Mouse (Mus musculus) heart, embryonic 16.5 days (tissue): ENCODE measurements around the gene Dazl. TPM values are rescaled to one million over a fixed set of nuclear protein-coding genes. Genes with fewer than 3 reads are reported as not detected.

Experiments
- ATAC-seq: fragments of 200-750 bp; cut with Nextera tagmentation; replicated peaks from 2 replicates; pipeline ENCODE4 v1.8.0; 2017; ENCODE audit warnings: moderate number of reproducible peaks; ENCODE audit not compliant: insufficient read depth, low FRiP score; ENCODE audit errors: extremely low read depth
- H3K27ac ChIP-seq: fragments of 300-500 bp; sonication (generic); 2 replicates; pipeline ENCODE4 v1.5.1; 2014; ENCODE audit warnings: mild to moderate bottlenecking, low read length, control low read depth, moderate library complexity
- H3K27me3 ChIP-seq: fragments of 300-500 bp; sonication (generic); 2 replicates; pipeline ENCODE4 v1.6.1; 2014; ENCODE audit warnings: low read length, mixed read lengths; ENCODE audit not compliant: control insufficient read depth, insufficient read depth
- H3K36me3 ChIP-seq: fragments of 300-500 bp; sonication (generic); 2 replicates; pipeline ENCODE4 v1.6.1; 2014; ENCODE audit not compliant: control insufficient read depth, insufficient read depth
- H3K4me1 ChIP-seq: fragments of 300-500 bp; sonication (generic); 2 replicates; pipeline ENCODE4 v1.6.1; 2014; ENCODE audit warnings: low read length, mixed read lengths; ENCODE audit not compliant: control insufficient read depth, insufficient read depth
- H3K4me2 ChIP-seq: fragments of 300-500 bp; sonication (generic); 2 replicates; pipeline ENCODE4 v1.6.1; 2014; ENCODE audit warnings: low read depth, mild to moderate bottlenecking, control low read depth, low read length
- H3K4me3 ChIP-seq: fragments of 300-500 bp; sonication (generic); 2 replicates; pipeline ENCODE4 v1.5.1; 2014; ENCODE audit warnings: mild to moderate bottlenecking, control low read depth, low read length
- H3K9ac ChIP-seq: fragments of 300-500 bp; sonication (generic); 2 replicates; pipeline ENCODE4 v1.6.1; 2014; ENCODE audit warnings: low read length, control low read depth
- H3K9me3 ChIP-seq: fragments of 300-500 bp; sonication (generic); replicated peaks from 2 replicates; pipeline ENCODE4 v1.6.1; 2016; ENCODE audit warnings: low read length; ENCODE audit not compliant: control insufficient read depth
- WGBS: fragments of 180-500 bp; shearing (Covaris S2); extraction: QIAGEN DNeasy Blood & Tissue Kit; methylation state at CpG from one replicate; pipeline ENCODE4 v1.1.7; 2014; 5-methylcytosine and 5-hydroxymethylcytosine counted together
- polyA plus RNA-seq: library from polyadenylated mRNA; unstranded; fragments of >200 nt; fragmentation: Nextera tagmentation; extraction: Ambion mirVana; gene quantifications from 2 replicates; pipeline ENCODE4 v1.2.1, GENCODE M21; 2015

Dazl gene
- polyA plus RNA-seq, 1 experiment from 2014 or later = 0.21 TPM

DNA sequence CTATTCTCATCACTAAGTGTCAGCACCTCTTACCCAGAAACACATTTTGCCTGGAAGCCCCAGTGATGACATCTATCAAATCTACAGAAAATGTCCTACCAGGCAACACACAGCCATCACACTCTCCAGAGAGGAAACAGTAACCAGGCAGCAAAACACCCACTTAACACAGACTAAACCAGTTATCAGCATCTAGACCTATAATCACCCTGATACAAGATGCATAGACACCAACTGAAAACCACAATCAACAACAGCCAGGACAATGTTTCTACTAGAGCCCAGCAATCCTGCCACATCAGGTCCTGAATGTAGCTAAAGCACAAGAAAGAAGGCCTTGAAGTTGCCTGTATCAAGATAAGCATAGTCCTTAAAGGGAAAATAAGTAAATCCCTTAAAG is 25.4 kb upstream of the Dazl start:
- Histone ChIP-seq H3K27ac (no peak overlapping the region), H3K4me3 (no peak overlapping the region), H3K36me3 (no peaks in the 10 kb centered on the region), H3K4me1 (no peaks in the 10 kb centered on the region), H3K27me3 (no peaks in the 10 kb centered on the region), H3K9me3 (no peaks in the 10 kb centered on the region), H3K9ac (no peak overlapping the region), H3K4me2 (no peak overlapping the region)
- ATAC-seq = no peak

DNA sequence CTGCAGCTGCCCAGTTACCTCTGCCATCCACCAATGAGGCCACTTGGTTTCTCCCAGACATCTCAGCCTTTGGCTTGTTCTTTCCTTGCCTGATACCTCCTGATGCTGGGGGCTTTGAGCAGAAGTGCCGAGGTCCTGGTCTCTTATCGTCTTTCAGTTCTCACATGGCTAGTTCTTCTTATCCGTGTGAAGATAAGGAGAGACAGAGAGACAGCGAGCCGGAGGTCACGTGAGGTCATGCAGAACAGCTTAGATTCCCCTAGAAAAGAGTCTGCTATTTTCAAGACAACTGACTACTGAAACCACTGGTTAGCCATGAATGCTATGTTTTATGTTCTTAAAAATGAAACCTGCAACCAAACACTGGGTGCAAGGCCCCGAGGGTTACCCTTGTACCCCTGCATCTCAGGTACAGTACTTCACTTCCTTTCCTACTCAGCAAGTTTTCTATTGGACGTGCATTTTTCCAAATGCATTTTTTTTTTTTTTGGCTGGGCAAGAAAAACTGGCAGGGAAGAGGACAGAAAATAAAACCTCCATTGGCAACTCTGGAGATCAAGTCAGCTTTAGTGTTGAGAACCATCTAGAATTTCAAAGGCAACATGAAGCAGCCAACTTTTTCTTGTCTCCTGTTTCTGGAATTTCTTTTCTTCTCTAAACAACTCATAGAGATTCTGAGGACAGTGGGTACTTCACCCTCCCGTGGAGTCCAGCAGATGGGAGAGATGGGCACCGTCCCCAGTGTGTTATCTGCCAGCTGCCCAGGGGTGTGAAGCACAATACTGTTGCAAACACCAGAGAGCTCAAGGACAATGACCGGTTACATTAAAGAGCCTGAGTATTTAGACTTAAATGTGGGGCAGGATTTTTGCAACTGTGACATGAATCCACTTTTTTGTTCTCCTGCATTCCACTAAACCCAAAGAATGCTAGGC is 23.0 kb upstream of the Dazl start:
- no peak for ATAC-seq
- H3K4me3 ChIP-seq = no peak overlapping the region
- 33% methylated on average over 11 of the region's 11 CpGs for WGBS

DNA sequence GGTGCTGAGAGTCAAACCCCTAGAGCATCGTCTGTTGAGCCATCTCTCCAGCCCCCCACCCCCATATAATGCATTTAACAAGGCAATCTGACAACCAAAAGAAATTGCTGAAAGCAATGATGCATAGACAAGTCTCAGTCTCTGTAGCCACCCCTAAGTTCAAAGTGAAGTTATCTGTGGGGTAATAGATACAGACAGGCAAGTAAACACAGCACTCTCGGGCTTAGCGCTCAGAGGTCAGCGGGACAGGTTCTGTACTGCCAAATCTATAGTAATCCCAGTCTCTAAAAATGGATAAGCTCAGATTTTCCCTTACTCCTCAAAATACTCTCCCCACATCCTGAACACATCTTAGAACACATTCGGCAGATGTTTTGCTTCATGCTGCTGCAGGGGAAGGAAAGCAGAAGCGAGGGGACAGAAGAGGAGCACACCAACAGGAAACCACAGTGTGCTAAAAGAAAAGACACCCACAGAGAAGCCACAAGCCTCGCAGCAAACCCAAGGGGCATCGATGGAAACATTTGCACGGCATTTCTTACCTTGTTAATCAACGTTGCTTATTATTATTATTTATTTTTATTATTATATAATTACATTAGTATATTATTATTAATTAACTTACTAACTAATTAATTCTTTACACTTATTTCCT is 16.8 kb upstream of the Dazl start:
- Histone ChIP-seq H3K4me2 (no peak overlapping the region), H3K9ac (no peak overlapping the region), H3K36me3 (no peaks in the 10 kb centered on the region), H3K4me1 (no peaks in the 10 kb centered on the region), H3K9me3 (no peaks in the 10 kb centered on the region), H3K27ac (no peak overlapping the region), H3K27me3 (no peaks in the 10 kb centered on the region), H3K4me3 (no peak overlapping the region)
- ATAC-seq = no peak
- WGBS = 49% methylated on average over 10 of the region's 10 CpGs

More for the DNA sequence above, 23.0 kb upstream of the Dazl start:
- Histone ChIP-seq H3K4me1 (no peaks in the 10 kb centered on the region), H3K9me3 (no peaks in the 10 kb centered on the region), H3K4me2 (no peak overlapping the region), H3K36me3 (no peaks in the 10 kb centered on the region), H3K27me3 (no peaks in the 10 kb centered on the region), H3K27ac (no peak overlapping the region), H3K9ac (no peak overlapping the region)

DNA sequence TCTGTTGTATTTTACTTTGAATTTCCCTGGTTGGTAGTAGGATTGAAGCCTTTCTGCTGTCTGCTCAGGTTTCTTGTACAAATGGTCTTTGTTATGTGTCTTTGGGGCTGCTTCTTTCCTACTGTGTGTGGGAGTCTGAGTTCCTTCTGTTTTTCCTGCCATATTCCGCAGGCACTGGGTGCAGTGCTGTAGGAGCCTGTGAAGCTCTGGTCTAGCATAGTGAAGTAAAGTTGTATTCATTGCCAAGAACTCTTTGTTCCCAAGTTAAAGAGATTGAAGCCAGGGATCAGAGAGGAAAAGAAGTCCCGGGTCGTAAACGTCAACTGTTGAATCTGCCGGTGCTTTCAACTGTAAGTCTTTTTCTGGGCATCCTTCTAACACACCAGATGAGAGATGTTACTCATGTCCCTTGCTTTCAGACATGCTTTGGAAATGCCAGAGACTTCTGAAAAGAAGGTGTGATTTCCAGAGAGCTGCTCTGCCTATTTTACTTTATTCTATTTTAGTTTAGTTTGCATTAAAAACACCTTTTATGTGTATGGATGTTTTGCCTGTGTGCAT is 16.2 kb upstream of the Dazl start:
- Histone ChIP-seq H3K9me3 (no peaks in the 10 kb centered on the region), H3K4me3 (no peak overlapping the region), H3K4me1 (no peaks in the 10 kb centered on the region), H3K36me3 (no peaks in the 10 kb centered on the region), H3K27ac (no peak overlapping the region), H3K9ac (no peak overlapping the region), H3K27me3 (no peaks in the 10 kb centered on the region), H3K4me2 (no peak overlapping the region)
- 66% methylated on average over 5 of the region's 5 CpGs for WGBS
- ATAC-seq = no peak

DNA sequence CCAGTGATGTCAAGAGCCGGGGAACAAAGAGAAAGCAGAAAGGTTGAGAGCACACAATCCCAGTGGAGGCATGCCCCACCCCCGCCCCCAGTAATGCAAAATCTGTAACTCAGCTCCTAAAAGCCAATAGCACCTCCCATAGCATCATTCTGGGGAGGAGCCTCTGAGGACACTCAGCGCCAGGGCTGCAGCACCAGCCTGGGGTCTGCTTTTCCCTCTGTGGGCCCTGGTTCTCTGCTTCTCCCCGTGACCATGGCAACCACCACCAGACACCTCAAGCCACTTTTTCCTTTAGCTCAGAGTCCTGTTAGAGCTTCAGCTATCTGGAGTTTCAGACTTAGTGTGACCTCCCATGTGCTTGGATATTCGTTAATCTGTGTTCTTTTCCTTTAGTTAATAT is 15.4 kb upstream of the Dazl start:
- H3K27ac ChIP-seq = no peak overlapping the region
- H3K4me3 ChIP-seq = no peak overlapping the region
- no peaks in the 10 kb centered on the region for H3K9me3 ChIP-seq
- H3K4me2 ChIP-seq = no peak overlapping the region
- H3K9ac ChIP-seq = no peak overlapping the region
- ATAC-seq = no peak
- H3K27me3 ChIP-seq = no peaks in the 10 kb centered on the region
- 70% methylated on average over 5 of the region's 5 CpGs for WGBS
- no peaks in the 10 kb centered on the region for H3K36me3 ChIP-seq
- no peaks in the 10 kb centered on the region for H3K4me1 ChIP-seq

DNA sequence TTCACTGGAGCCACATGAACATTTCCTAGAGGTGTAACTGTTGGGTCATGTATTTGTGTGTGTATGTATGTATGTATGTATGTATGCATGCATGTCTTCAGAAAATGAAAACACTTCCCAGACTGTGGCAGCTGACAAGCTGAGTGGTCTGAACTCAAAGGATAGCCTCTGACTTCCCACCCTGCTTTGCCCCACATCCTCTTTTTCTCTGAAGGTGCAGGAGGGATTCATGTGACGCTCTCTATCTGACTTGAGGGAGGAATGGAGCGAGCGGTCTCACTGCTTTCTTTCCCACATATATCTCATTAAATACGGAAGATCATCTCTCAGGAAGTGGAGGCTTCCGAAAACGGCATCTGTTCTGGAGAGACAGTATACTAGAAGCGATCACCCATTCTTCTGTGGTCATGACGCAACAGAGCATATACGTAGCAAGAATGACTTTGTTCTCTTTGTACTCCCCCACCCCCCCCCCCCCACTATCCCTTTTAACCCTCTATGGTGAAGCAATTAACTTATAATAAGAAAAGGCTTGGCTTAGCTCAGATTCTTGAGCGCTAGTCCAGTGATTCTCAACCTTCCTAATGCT is 14.7 kb upstream of the Dazl start:
- Histone ChIP-seq H3K4me3 (no peak overlapping the region), H3K9me3 (no peaks in the 10 kb centered on the region), H3K27ac (no peak overlapping the region), H3K36me3 (no peaks in the 10 kb centered on the region), H3K4me1 (no peaks in the 10 kb centered on the region), H3K9ac (no peak overlapping the region), H3K27me3 (no peaks in the 10 kb centered on the region), H3K4me2 (no peak overlapping the region)
- ATAC-seq = no peak
- WGBS = 91% methylated on average over 10 of the region's 10 CpGs

DNA sequence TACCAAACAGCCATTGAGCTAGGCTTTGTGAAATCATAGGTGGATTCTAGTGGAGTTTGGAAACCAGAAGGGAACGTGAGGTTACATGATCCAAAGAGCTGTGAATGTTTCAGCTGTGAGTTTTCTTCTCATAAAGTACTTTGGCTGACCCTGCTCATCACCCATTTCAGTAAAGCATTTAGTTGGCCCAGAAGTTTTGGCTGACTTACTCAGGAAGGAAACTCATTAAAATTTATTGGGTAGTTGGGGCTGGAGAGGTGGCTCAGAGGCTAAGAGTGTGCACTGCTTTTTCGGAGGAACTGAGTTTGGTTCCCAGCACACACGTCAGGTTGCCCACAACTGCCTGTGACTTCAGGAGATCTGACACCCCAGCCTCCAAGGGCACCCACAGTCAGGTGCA is 9.4 kb upstream of the Dazl start:
- Histone ChIP-seq H3K4me1 (no peaks in the 10 kb centered on the region), H3K27ac (no peak overlapping the region), H3K4me3 (no peak overlapping the region), H3K9me3 (no peaks in the 10 kb centered on the region), H3K9ac (no peak overlapping the region), H3K36me3 (no peaks in the 10 kb centered on the region), H3K27me3 (no peaks in the 10 kb centered on the region), H3K4me2 (no peak overlapping the region)
- ATAC-seq = no peak
- WGBS = 74% methylated on average over 3 of the region's 3 CpGs

DNA sequence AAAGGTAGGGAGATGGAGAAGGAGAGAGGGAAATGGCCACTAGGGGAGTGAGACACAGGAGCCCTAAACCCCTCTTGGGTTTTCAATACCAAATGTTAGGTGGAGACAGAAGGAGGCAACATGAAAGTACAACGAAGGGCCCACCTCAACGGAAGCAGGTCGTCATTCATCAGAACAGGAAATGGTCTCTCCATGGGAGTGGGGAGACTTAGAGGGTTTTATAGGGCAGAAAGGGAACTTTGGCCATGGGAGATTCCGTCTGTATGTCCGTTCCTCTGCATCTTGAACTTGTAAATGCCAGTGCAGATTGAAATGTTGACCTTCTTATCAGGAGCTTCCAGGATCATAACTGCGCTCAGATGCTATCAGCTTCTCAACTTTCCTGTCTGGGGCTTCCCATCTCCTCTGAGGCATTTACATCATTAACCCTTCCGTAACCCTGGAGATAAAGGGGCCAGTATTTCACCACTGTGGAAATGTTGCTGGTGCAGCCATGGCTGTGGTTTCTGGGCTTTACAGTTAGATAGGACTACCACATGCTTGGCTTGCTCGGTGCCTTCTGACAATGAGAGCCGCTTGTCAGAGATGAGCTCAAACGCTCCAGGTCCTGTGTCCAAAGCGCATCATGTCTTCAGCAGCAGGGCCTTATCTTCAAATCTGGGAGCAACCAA is 6.9 kb upstream of the Dazl start:
- ATAC-seq = no peak
- no peak overlapping the region for H3K4me2 ChIP-seq
- no peak overlapping the region for H3K4me3 ChIP-seq
- no peak overlapping the region for H3K27ac ChIP-seq
- no peaks in the 10 kb centered on the region for H3K36me3 ChIP-seq
- H3K27me3 ChIP-seq = no peaks in the 10 kb centered on the region
- WGBS = 65% methylated on average over 11 of the region's 11 CpGs
- H3K4me1 ChIP-seq = no peaks in the 10 kb centered on the region
- no peaks in the 10 kb centered on the region for H3K9me3 ChIP-seq
- H3K9ac ChIP-seq = no peak overlapping the region
